Mouse (Mus musculus) Patski (cell line): Measurements from ENCODE around the gene A630023A22Rik. TPM values are rescaled to one million over a fixed set of nuclear protein-coding genes. Genes with fewer than 3 reads are reported as not detected.
A peak's percentile ranks its signal among the peaks of the same experiment; 100 is the strongest.

Experiments used
- ATAC-seq: fragments of 100-300 bp; one replicate; pipeline ENCODE4 v1.8.0; 2021
- CTCF ChIA-PET: fragments of 350-600 bp; sonication (Branson Sonifier 250); formaldehyde crosslinking; loops from one replicate; lab custom pipeline; 2022; ENCODE audit warnings: inconsistent platforms; lab: Charles Lee
- POLR2A ChIA-PET: fragments of 350-600 bp; sonication (Branson Sonifier 250); formaldehyde crosslinking; loops from one replicate; lab custom pipeline; 2022; ENCODE audit warnings: antibody characterized with exemption, inconsistent platforms; lab: Charles Lee
- DNase-seq: peaks from one replicate; pipeline ENCODE4 v3.0.0-alpha.2; 2011; ENCODE audit warnings: low read depth, low spot score
- H3K27me3 ChIP-seq: fragments of 371-371 bp; one replicate; pipeline ENCODE4 v1.5.1; 2021
- CTCF ChIP-seq: fragments of 100-300 bp; IDR thresholded peaks from one replicate; pipeline ENCODE4 v1.5.1; 2021
- in situ Hi-C: fragments of 300-500 bp; cut with MboI; formaldehyde crosslinking; loops from 3 replicates; pipeline ENCODE4 v1.11.1; 2018; ENCODE audit warnings: low pct_unique_long_range_greater_than_20kb, mixed read lengths
- polyA plus RNA-seq: library from polyadenylated mRNA; unstranded; gene quantifications from one replicate; pipeline ENCODE4 v1.2.3, GENCODE M21; 2021

A630023A22Rik gene
- polyA plus RNA-seq, 1 experiment from 2014 or later, result 1.1 TPM

GRCm38 (mm10) chr14:34087856-34088398 lies 14.6 kb downstream of the A630023A22Rik start:
- CTCF ChIA-PET, result interaction anchor here (0.9 kb wide), 1 partner anchor 17 kb away, joined by 3 read pairs; no protein-coding TSS in a partner anchor
- POLR2A ChIA-PET, result no interaction called here
- H3K27me3 ChIP-seq, result no peaks in the 10 kb centered on the region
- ATAC-seq (peak; percentile 66), DNase-seq (peak; percentile 51)
- in situ Hi-C loops, result loop anchor here (25.0 kb wide), 1 partner anchor 474 kb away; no protein-coding TSS in a partner anchor
- no peak for TF ChIP-seq CTCF

GRCm38 (mm10) chr14:34086806-34087205 lies 15.7 kb downstream of the A630023A22Rik start:
- ChIA-PET POLR2A (no interaction called here), CTCF (interaction anchor here (7.3 kb wide), 1 partner anchor 18 kb away, joined by 66 read pairs; the partner anchor contains the start of gene A630023A22Rik)
- no peaks in the 10 kb centered on the region for H3K27me3 ChIP-seq
- TF ChIP-seq CTCF, result no peak
- DNase-seq (no peak), ATAC-seq (no peak)
- in situ Hi-C loops, result loop anchor here (25.0 kb wide), 1 partner anchor 475 kb away; no protein-coding TSS in a partner anchor

GRCm38 (mm10) chr14:34085731-34086130 lies 16.8 kb downstream of the A630023A22Rik start, which contains the start of gene Anxa8:
TSS of gene Anxa8 (plus strand) at chr14:34085981.
- ATAC-seq, result no peak
- POLR2A ChIA-PET, result no interaction called here

GRCm38 (mm10) chr14:34080321-34080997 lies 22.1 kb downstream of the A630023A22Rik start:
- ATAC-seq (peak; percentile 65), DNase-seq (no peak)
- ChIA-PET CTCF (interaction anchor here (0.6 to 7.3 kb wide), 8 partner anchors 8 to 278 kb away, joined by 3 to 66 read pairs (median 4); partner anchors contain the start of gene A630023A22Rik), POLR2A (interaction anchor here (0.6 to 1.0 kb wide), 2 partner anchors 24 to 325 kb away, joined by 3 read pairs; no protein-coding TSS in a partner anchor)
- no peaks in the 10 kb centered on the region for H3K27me3 ChIP-seq
- peak; percentile 81 for TF ChIP-seq CTCF
- in situ Hi-C loops, result loop anchor here (25.0 kb wide), 1 partner anchor 482 kb away; no protein-coding TSS in a partner anchor

More at GRCm38 (mm10) chr14:34085731-34086130, 16.8 kb downstream of the A630023A22Rik start, which contains the start of gene Anxa8:
- CTCF ChIA-PET, result interaction anchor here (1.3 to 7.3 kb wide), 3 partner anchors 10 to 19 kb away, joined by 3 to 66 read pairs (median 5); partner anchors contain the start of gene A630023A22Rik
- DNase-seq, result no peak
- in situ Hi-C loops, result loop anchor here (25.0 kb wide), 1 partner anchor 477 kb away; no protein-coding TSS in a partner anchor
- TF ChIP-seq CTCF, result no peak
- H3K27me3 ChIP-seq, result no peaks in the 10 kb centered on the region

- DNase-seq, result no peak
- no peak for TF ChIP-seq CTCF
- ChIA-PET CTCF (interaction anchor here (0.9 kb wide), 1 partner anchor 66 kb away, joined by 3 read pairs; no protein-coding TSS in a partner anchor), POLR2A (no interaction called here)
- in situ Hi-C loops, result loop anchor here (25.0 kb wide), 1 partner anchor 484 kb away; no protein-coding TSS in a partner anchor
- ATAC-seq, result no peak
- no peaks in the 10 kb centered on the region for H3K27me3 ChIP-seq
Observed at GRCm38 (mm10) chr14:34078293-34078692, 24.3 kb downstream of the A630023A22Rik start.

GRCm38 (mm10) chr14:34077222-34077621 lies 25.3 kb downstream of the A630023A22Rik start:
- POLR2A ChIA-PET, result no interaction called here
- CTCF ChIA-PET, result interaction anchor here (2.4 kb wide), 1 partner anchor 9 kb away, joined by 5 read pairs; the partner anchor contains the start of gene Anxa8
- TF ChIP-seq CTCF, result no peak
- no peak for ATAC-seq
- DNase-seq, result no peak
- in situ Hi-C loops, result loop anchor here (25.0 kb wide), 1 partner anchor 485 kb away; no protein-coding TSS in a partner anchor
- no peaks in the 10 kb centered on the region for H3K27me3 ChIP-seq

GRCm38 (mm10) chr14:34075346-34075745 lies 27.2 kb downstream of the A630023A22Rik start:
- ATAC-seq (no peak), DNase-seq (no peak)
- ChIA-PET CTCF (interaction anchor here (0.8 to 2.4 kb wide), 2 partner anchors 10 to 216 kb away, joined by 3 to 5 read pairs; partner anchors contain the start of gene Anxa8), POLR2A (no interaction called here)
- no peaks in the 10 kb centered on the region for H3K27me3 ChIP-seq
- no peak for TF ChIP-seq CTCF
- in situ Hi-C loops, result loop anchor here (25.0 kb wide), 1 partner anchor 487 kb away; no protein-coding TSS in a partner anchor

GRCm38 (mm10) chr14:34071665-34072064 lies 30.9 kb downstream of the A630023A22Rik start:
- no peaks in the 10 kb centered on the region for H3K27me3 ChIP-seq
- in situ Hi-C loops, result no loop called here
- POLR2A ChIA-PET, result no interaction called here
- DNase-seq, result no peak
- TF ChIP-seq CTCF, result no peak
- ATAC-seq, result no peak
- CTCF ChIA-PET, result interaction anchor here (1.0 to 1.5 kb wide), 2 partner anchors 9 kb away, joined by 3 to 7 read pairs; no protein-coding TSS in a partner anchor

GRCm38 (mm10) chr14:34052516-34052915 lies 50.0 kb downstream of the A630023A22Rik start, which contains the start of gene Antxrl:
TSS of gene Antxrl (plus strand) at chr14:34052707.
- DNase-seq (no peak), ATAC-seq (no peak)
- no peak for TF ChIP-seq CTCF
- ChIA-PET POLR2A (interaction anchor here (1.0 kb wide), 1 partner anchor 9 kb away, joined by 4 read pairs; no protein-coding TSS in a partner anchor), CTCF (no interaction called here)
- in situ Hi-C loops, result no loop called here
- no peaks in the 10 kb centered on the region for H3K27me3 ChIP-seq
